Mouse (Mus musculus) yolk sac, embryonic 10.5 days (tissue): ENCODE results near the gene Arhgef16.

ENCODE experiments used
- DNase-seq: peaks from one replicate; pipeline ENCODE4 v3.0.0-alpha.2; 2017; ENCODE audit warnings: low spot score

Gene Arhgef16

GRCm38 (mm10) chr4:154293735-154294201 is 7.7 kb downstream of the Arhgef16 start:
- DNase-seq = no peak

- no peak for DNase-seq
These were observed 17.8 kb downstream of the Arhgef16 start for GRCm38 (mm10) chr4:154283671-154284070.

- DNase-seq = no peak
These were observed 22.0 kb downstream of the Arhgef16 start for GRCm38 (mm10) chr4:154279481-154279880.

- DNase-seq = peak; percentile 26
These were observed 28.5 kb downstream of the Arhgef16 start for GRCm38 (mm10) chr4:154273000-154273399.

- DNase-seq = no peak
These were observed 32.0 kb downstream of the Arhgef16 start for GRCm38 (mm10) chr4:154269520-154269919.

GRCm38 (mm10) chr4:154267511-154267910 is 34.0 kb downstream of the Arhgef16 start:
- no peak for DNase-seq

GRCm38 (mm10) chr4:154262071-154262470 is 39.4 kb downstream of the Arhgef16 start:
- DNase-seq = peak; percentile 22

GRCm38 (mm10) chr4:154260755-154261154 is 40.7 kb downstream of the Arhgef16 start:
- DNase-seq = no peak

GRCm38 (mm10) chr4:154252537-154253255 is 48.8 kb downstream of the Arhgef16 start:
- DNase-seq = no peak

GRCm38 (mm10) chr4:154249316-154249715 is 52.2 kb downstream of the Arhgef16 start:
- DNase-seq = no peak

- DNase-seq = no peak
These were observed 53.2 kb downstream of the Arhgef16 start for GRCm38 (mm10) chr4:154248092-154248805.

- peak; percentile 52 for DNase-seq
These were observed 54.0 kb downstream of the Arhgef16 start for GRCm38 (mm10) chr4:154247207-154248091.

GRCm38 (mm10) chr4:154246115-154247040 is 55.1 kb downstream of the Arhgef16 start:
- peak; percentile 88 for DNase-seq

GRCm38 (mm10) chr4:154245342-154245741 is 56.1 kb downstream of the Arhgef16 start:
- DNase-seq = no peak

GRCm38 (mm10) chr4:154240608-154241007 is 60.9 kb downstream of the Arhgef16 start:
- DNase-seq = no peak

- no peak for DNase-seq
These were observed 62.3 kb downstream of the Arhgef16 start for GRCm38 (mm10) chr4:154239199-154239598.

GRCm38 (mm10) chr4:154237306-154237705 is 64.2 kb downstream of the Arhgef16 start:
- peak; percentile 32 for DNase-seq

- DNase-seq = no peak
These were observed 64.6 kb downstream of the Arhgef16 start for GRCm38 (mm10) chr4:154236893-154237292.

GRCm38 (mm10) chr4:154236001-154236400 is 65.5 kb downstream of the Arhgef16 start:
- DNase-seq = no peak

GRCm38 (mm10) chr4:154232295-154232694 is 69.2 kb downstream of the Arhgef16 start:
- peak; percentile 14 for DNase-seq

GRCm38 (mm10) chr4:154231380-154231779 is 70.1 kb downstream of the Arhgef16 start:
- no peak for DNase-seq
